Mouse (Mus musculus): Measurements from ENCODE around the gene Gpha2. TPM values are rescaled to one million over a fixed set of nuclear protein-coding genes. Genes with fewer than 3 reads are reported as not detected.
A peak's percentile ranks its signal among the peaks of the same experiment; 100 is the strongest.

Gpha2 gene
- polyA plus RNA-seq, 1 experiment from 2014 or later, result 0.62 TPM

DNA sequence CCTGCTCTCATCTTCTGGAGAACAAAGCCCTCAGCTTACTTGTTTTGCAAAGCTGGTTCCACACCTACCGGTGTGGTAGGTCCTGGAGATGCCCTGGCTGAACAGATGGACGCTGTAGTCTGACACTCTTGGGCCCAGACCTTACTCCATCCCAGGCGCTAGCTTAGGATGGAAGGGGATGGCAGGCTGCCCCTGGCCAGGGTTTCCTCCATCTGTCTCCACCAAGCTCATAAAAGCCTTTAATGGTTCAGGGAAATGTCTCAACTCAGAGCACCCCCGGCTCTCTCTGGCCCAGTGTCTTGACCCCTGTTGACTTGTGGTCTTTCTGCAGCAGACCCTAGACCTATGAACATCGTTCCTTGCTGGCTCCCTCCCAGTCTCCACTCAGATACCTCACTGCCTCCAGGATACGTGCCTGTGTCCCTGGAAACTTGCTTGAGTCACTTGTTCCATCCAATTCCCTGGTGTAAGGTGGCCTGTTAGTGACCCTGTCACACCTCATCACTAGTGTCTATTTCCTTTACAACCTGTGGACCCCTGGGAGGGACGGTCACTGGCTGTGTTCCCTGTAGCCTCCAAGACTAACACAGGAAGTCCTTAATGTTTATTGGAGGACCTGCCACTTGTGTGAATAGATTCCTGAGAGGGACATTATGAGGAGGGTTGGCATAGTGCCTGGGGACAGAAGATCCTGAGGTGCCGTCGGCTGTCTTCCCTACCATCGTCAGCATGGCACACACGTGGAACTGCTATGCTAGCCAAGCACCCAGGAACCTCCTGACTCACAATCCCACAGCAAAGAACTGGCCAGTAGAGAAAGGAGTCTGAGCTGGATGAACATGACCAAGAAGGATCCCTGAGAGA, 41.4 kb downstream of the Gpha2 start:
- H3K36me3 ChIP-seq, result no peaks in the 10 kb centered on the region
- no peak overlapping the region for H3K4me3 ChIP-seq (replicated peaks)
- H3K4me1 ChIP-seq, result peaks cover 6% of the 10 kb centered on the region; the same call in 1 of the 2 replicates
- no peak overlapping the region for H3K4me2 ChIP-seq
- no peak overlapping the region for H3K9ac ChIP-seq
- WGBS, result 60% methylated on average over 11 of the region's 11 CpGs
- H3K27ac ChIP-seq, result no peak overlapping the region
- ATAC-seq (ENCODE audit: insufficient read depth, low FRiP score, low read depth), result no peak
- H3K27me3 ChIP-seq (replicated peaks), result no peaks in the 10 kb centered on the region
- H3K9me3 ChIP-seq, result no peaks in the 10 kb centered on the region

DNA sequence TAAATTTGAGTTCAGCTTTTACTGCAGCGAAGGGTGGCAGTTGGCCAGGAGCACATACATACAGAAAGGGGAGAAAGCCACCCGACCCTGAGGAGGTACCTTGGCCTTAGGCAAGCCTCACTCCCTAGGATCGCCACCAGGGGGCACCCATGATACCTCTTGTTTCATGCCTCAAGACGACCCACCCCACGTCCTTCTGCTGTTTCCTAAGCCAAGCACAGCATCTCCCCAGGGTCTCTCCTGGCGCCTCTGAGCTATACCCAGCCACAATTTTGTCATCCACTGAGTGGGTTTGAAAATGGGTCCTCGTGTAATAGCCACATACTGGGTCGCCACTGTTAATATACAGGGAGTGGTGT, 42.0 kb downstream of the Gpha2 start:
- Histone ChIP-seq H3K4me1 (peaks cover 6% of the 10 kb centered on the region; the same call in 1 of the 2 replicates), H3K4me2 (no peak overlapping the region), H3K9ac (no peak overlapping the region), H3K27ac (no peak overlapping the region), H3K9me3 (no peaks in the 10 kb centered on the region), H3K27me3 (replicated peaks) (no peaks in the 10 kb centered on the region), H3K4me3 (replicated peaks) (no peak overlapping the region), H3K36me3 (no peaks in the 10 kb centered on the region)
- 13% methylated on average over 8 of the region's 8 CpGs for WGBS
- peak; percentile 52; the same call in 1 of the 2 replicates for ATAC-seq (ENCODE audit: insufficient read depth, low FRiP score, low read depth)

DNA sequence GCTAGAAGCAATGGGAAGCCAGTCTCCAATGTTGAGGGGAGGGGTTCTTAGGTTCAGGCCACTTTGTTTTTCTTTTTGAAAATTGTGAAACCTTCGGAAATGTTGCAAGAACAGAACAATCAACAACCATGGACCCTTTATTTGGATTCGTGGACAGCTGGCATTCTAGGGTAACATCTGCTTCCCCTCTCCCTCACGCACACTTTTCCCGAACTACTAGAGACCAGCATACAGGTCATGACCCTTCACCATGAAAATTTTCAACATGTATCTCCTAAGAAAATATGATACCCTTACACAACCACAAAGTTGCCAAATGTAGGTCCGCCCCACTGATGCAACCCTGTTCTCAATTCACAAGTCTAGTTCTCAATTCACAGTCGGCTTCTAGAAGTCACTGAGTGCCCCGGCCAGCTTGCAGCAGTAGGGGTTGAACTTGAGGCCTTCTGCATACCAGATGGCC, 42.5 kb downstream of the Gpha2 start:
- H3K27ac ChIP-seq, result no peak overlapping the region
- no peaks in the 10 kb centered on the region for H3K27me3 ChIP-seq (replicated peaks)
- H3K9me3 ChIP-seq, result no peaks in the 10 kb centered on the region
- WGBS, result 78% methylated on average over 7 of the region's 7 CpGs
- H3K36me3 ChIP-seq, result no peaks in the 10 kb centered on the region
- no peak for ATAC-seq (ENCODE audit: insufficient read depth, low FRiP score, low read depth)
- H3K9ac ChIP-seq, result no peak overlapping the region
- H3K4me3 ChIP-seq (replicated peaks), result no peak overlapping the region
- no peak overlapping the region for H3K4me2 ChIP-seq
- peaks cover 6% of the 10 kb centered on the region; the same call in 1 of the 2 replicates for H3K4me1 ChIP-seq

GRCm38 (mm10) chr19:6269798-6270475, 43.8 kb downstream of the Gpha2 start:
- H3K9me3 ChIP-seq, result no peaks in the 10 kb centered on the region
- H3K4me1 ChIP-seq, result peaks cover 6% of the 10 kb centered on the region; the same call in 1 of the 2 replicates
- no peak overlapping the region for H3K27ac ChIP-seq
- H3K27me3 ChIP-seq (replicated peaks), result no peaks in the 10 kb centered on the region
- no peaks in the 10 kb centered on the region for H3K36me3 ChIP-seq
- no peak overlapping the region for H3K9ac ChIP-seq
- 80% methylated on average over 8 of the region's 8 CpGs for WGBS
- no peak overlapping the region for H3K4me2 ChIP-seq
- ATAC-seq (ENCODE audit: insufficient read depth, low FRiP score, low read depth), result no peak
- no peak overlapping the region for H3K4me3 ChIP-seq (replicated peaks)

GRCm38 (mm10) chr19:6270661-6271060, 44.5 kb downstream of the Gpha2 start:
- WGBS, result 58% methylated on average over 9 of the region's 9 CpGs
- no peak overlapping the region for H3K9ac ChIP-seq
- peaks cover 9% of the 10 kb centered on the region for H3K4me1 ChIP-seq
- no peak overlapping the region for H3K4me2 ChIP-seq
- H3K27me3 ChIP-seq (replicated peaks), result no peaks in the 10 kb centered on the region
- no peak for ATAC-seq (ENCODE audit: insufficient read depth, low FRiP score, low read depth)
- H3K27ac ChIP-seq, result no peak overlapping the region
- H3K9me3 ChIP-seq, result no peaks in the 10 kb centered on the region
- H3K4me3 ChIP-seq (replicated peaks), result no peak overlapping the region
- no peaks in the 10 kb centered on the region for H3K36me3 ChIP-seq

DNA sequence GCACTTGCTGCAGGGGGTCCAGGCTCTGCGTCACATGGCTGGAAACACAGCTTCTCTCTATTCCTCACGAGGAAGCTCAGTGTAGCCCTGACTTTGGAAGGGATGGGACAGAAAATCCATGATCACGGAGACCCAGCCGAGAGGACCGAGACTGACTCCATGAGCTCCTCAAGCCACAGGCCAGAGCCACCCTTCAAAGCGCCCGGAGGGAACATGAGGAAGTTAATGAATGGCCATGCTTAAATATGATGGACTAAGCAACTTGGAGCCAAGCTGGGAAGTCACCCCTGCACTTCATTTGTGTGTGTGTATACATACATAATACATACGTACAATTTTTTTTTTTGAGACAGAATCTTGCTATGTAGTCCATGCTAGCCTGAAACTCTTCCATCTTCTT, 45.0 kb downstream of the Gpha2 start:
- no peak overlapping the region for H3K4me2 ChIP-seq
- H3K36me3 ChIP-seq, result no peaks in the 10 kb centered on the region
- ATAC-seq (ENCODE audit: insufficient read depth, low FRiP score, low read depth), result no peak
- WGBS, result 32% methylated on average over 8 of the region's 8 CpGs
- no peaks in the 10 kb centered on the region for H3K27me3 ChIP-seq (replicated peaks)
- no peak overlapping the region for H3K4me3 ChIP-seq (replicated peaks)
- no peaks in the 10 kb centered on the region for H3K9me3 ChIP-seq
- peaks cover 12% of the 10 kb centered on the region for H3K4me1 ChIP-seq
- no peak overlapping the region for H3K27ac ChIP-seq
- H3K9ac ChIP-seq, result no peak overlapping the region

DNA sequence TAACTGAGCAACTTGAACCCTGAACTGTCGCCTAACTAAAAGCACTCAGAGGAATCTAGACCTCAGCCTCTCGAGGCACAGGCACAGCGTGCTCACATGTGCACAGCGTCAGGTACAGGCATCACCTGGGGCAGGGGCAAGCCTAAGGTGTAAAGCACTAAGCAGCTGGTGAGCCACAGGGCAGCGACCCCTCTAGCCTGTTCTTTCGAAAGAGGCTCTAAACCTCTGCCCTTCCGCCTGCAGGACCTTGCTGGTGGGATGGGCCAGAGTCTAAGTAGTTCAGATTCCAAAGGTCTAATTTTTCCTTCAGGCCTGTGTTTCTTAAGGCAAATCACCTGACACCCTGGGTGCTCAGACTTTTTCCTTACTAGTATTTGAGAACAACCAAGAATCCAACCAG, 45.9 kb downstream of the Gpha2 start:
- H3K4me2 ChIP-seq, result no peak overlapping the region
- H3K27ac ChIP-seq, result no peak overlapping the region
- no peak overlapping the region for H3K4me3 ChIP-seq (replicated peaks)
- ATAC-seq (ENCODE audit: insufficient read depth, low FRiP score, low read depth), result no peak
- no peak overlapping the region for H3K9ac ChIP-seq
- H3K9me3 ChIP-seq, result no peaks in the 10 kb centered on the region
- H3K27me3 ChIP-seq (replicated peaks), result no peaks in the 10 kb centered on the region
- peaks cover 12% of the 10 kb centered on the region for H3K4me1 ChIP-seq
- WGBS, result 64% methylated on average over 7 of the region's 7 CpGs
- H3K36me3 ChIP-seq, result no peaks in the 10 kb centered on the region

GRCm38 (mm10) chr19:6272738-6273137, 46.6 kb downstream of the Gpha2 start:
- H3K9me3 ChIP-seq, result no peaks in the 10 kb centered on the region
- no peak overlapping the region for H3K4me2 ChIP-seq
- no peaks in the 10 kb centered on the region for H3K36me3 ChIP-seq
- no peak overlapping the region for H3K4me3 ChIP-seq (replicated peaks)
- 0 out of 2 replicates have a peak overlapping the region, but pooled peaks have one; percentile 3 for H3K27ac ChIP-seq
- H3K9ac ChIP-seq, result no peak overlapping the region
- no peaks in the 10 kb centered on the region for H3K27me3 ChIP-seq (replicated peaks)
- WGBS, result 73% methylated on average over 4 of the region's 4 CpGs
- no peak for ATAC-seq (ENCODE audit: insufficient read depth, low FRiP score, low read depth)
- peaks cover 12% of the 10 kb centered on the region for H3K4me1 ChIP-seq

GRCm38 (mm10) chr19:6273592-6273991, 47.4 kb downstream of the Gpha2 start:
- Histone ChIP-seq H3K27me3 (replicated peaks) (no peaks in the 10 kb centered on the region), H3K9ac (no peak overlapping the region), H3K9me3 (no peaks in the 10 kb centered on the region), H3K4me1 (peaks cover 21% of the 10 kb centered on the region), H3K4me2 (no peak overlapping the region), H3K36me3 (no peaks in the 10 kb centered on the region), H3K4me3 (replicated peaks) (no peak overlapping the region), H3K27ac (no peak overlapping the region)
- ATAC-seq (ENCODE audit: insufficient read depth, low FRiP score, low read depth), result no peak
- WGBS, result 74% methylated on average over 4 of the region's 4 CpGs

- ATAC-seq (ENCODE audit: insufficient read depth, low FRiP score, low read depth), result no peak
- Histone ChIP-seq H3K27me3 (replicated peaks) (no peaks in the 10 kb centered on the region), H3K27ac (no peak overlapping the region), H3K9me3 (no peaks in the 10 kb centered on the region), H3K4me3 (replicated peaks) (no peak overlapping the region), H3K4me1 (peaks cover 26% of the 10 kb centered on the region), H3K36me3 (no peaks in the 10 kb centered on the region), H3K4me2 (no peak overlapping the region), H3K9ac (no peak overlapping the region)
- 84% methylated on average over 13 of the region's 13 CpGs for WGBS
Measured at GRCm38 (mm10) chr19:6273998-6274608, 47.9 kb downstream of the Gpha2 start.

DNA sequence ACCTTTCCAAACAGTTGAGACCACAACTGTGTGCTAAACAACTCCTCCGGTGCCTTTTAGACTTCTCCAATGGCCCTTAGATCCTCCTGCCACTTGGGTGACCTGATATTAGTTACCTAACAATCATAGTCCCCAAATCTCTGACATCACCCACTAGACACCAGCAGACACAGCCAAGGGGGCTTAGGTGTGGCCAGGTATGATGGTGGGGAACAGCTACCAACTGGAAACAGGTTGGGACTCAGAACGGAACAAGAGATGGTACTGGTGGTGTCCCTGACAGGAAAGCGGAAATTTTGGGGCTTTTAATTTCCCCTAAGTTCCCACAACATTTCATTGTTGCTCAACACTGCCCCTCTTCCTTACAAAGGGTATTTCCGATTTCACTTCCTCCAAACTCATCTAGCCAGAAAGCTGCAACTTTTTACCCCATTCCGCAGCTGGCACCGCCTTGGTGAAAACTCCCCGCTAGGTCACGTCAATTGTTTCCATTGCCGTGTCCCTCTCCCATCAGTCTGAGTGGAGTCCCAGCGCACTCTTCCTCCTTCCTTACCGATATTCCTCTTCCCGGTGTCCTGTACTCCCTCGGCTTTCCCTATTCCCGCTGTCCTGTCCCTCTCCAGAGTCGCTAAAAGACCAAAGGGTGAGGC, 49.7 kb downstream of the Gpha2 start:
- peaks cover 40% of the 10 kb centered on the region for H3K4me1 ChIP-seq
- peak overlapping the region; percentile 95 for H3K4me2 ChIP-seq
- whole genome bisulfite sequencing, result 7% methylated on average over 15 of the region's 15 CpGs
- H3K27me3 ChIP-seq (replicated peaks), result no peaks in the 10 kb centered on the region
- 0 out of 2 replicates have a peak, but pooled peaks have one; percentile 4 for ATAC-seq (ENCODE audit: insufficient read depth, low FRiP score, low read depth)
- peaks cover under 1% of the 10 kb centered on the region; the same call in 1 of the 2 replicates for H3K36me3 ChIP-seq
- H3K9me3 ChIP-seq, result no peaks in the 10 kb centered on the region
- H3K9ac ChIP-seq, result peak overlapping the region; percentile 49; the same call in 1 of the 2 replicates
- peak overlapping the region; percentile 87 for H3K4me3 ChIP-seq (replicated peaks)
- peak overlapping the region; percentile 88 for H3K27ac ChIP-seq
